Mouse (Mus musculus) CH12.LX (cell line): ENCODE data around the gene Pxdc1. TPM values are rescaled to one million over a fixed set of nuclear protein-coding genes. Genes with fewer than 3 reads are reported as not detected.

ENCODE experiments used
- DNase-seq: peaks from one replicate; pipeline ENCODE4 v3.0.0-alpha.2; 2013; ENCODE audit errors: extremely low read depth
- H3K27ac ChIP-seq: 2 replicates; pipeline ENCODE4 v1.5.1; 2012; ENCODE audit warnings: low read depth, mild to moderate bottlenecking, control low read depth, moderate library complexity; ENCODE audit not compliant: insufficient read depth
- H3K27me3 ChIP-seq: replicated peaks from 2 replicates; pipeline ENCODE3; 2012; ENCODE audit warnings: inconsistent platforms
- H3K36me3 ChIP-seq, 2 experiments: replicated peaks in 1 of 2; 2 replicates each; pipeline versions ENCODE3 to v1.6.1; 2012; ENCODE audit warnings: inconsistent platforms in 1 of 2, low read length in 1 of 2, mild to moderate bottlenecking in 1 of 2, mixed read lengths in 1 of 2, moderate library complexity in 1 of 2; ENCODE audit not compliant: control insufficient read depth in 1 of 2, insufficient read depth in 1 of 2
- H3K4me1 ChIP-seq, 2 experiments: 2 replicates each; pipeline ENCODE4 v1.6.1; 2012; ENCODE audit warnings: inconsistent platforms in 1 of 2, moderate library complexity in 1 of 2; ENCODE audit not compliant: insufficient read depth in 2 of 2, control insufficient read depth in 1 of 2
- H3K4me2 ChIP-seq: 2 replicates; pipeline ENCODE4 v1.6.1; 2012; ENCODE audit warnings: low read depth, mild to moderate bottlenecking, control low read depth; ENCODE audit not compliant: poor library complexity, insufficient read depth, severe bottlenecking
- H3K4me3 ChIP-seq, 3 experiments: fragments of 150-350 bp in 1 of 3; sonication (generic) in 1 of 3; replicated peaks in 1 of 3; 2 replicates each; pipeline versions ENCODE3 to v1.5.1; 2011 to 2012; ENCODE audit warnings: low read depth in 2 of 3, low read length in 2 of 3, mild to moderate bottlenecking in 2 of 3, moderate library complexity in 2 of 3, control low read depth in 1 of 3, improper control_type of control experiment in 1 of 3, inconsistent platforms in 1 of 3, mixed read lengths in 1 of 3; ENCODE audit not compliant: poor library complexity in 1 of 3
- H3K79me2 ChIP-seq: replicated peaks from 2 replicates; pipeline ENCODE4 v1.6.1; 2012; ENCODE audit warnings: mild to moderate bottlenecking, moderate library complexity; ENCODE audit not compliant: control insufficient read depth, poor library complexity, insufficient read depth, severe bottlenecking; ENCODE audit errors: extremely low read depth
- H3K9ac ChIP-seq: 2 replicates; pipeline ENCODE4 v1.6.1; 2012; ENCODE audit warnings: low read depth, mild to moderate bottlenecking, control low read depth, moderate library complexity; ENCODE audit not compliant: insufficient read depth
- H3K9me3 ChIP-seq: replicated peaks from 2 replicates; pipeline ENCODE3; 2012; ENCODE audit warnings: low read length, inconsistent platforms, mixed read lengths
- BHLHE40 ChIP-seq: IDR thresholded peaks from 2 replicates; pipeline ENCODE4 v1.6.1; 2011; ENCODE audit warnings: mild to moderate bottlenecking, low read depth, low read length, improper control_type of control experiment
- CHD1 ChIP-seq: IDR thresholded peaks from 2 replicates; pipeline ENCODE4 v1.6.1; 2012; ENCODE audit warnings: low read depth, low read length, improper control_type of control experiment, inconsistent platforms
- CHD2 ChIP-seq: IDR thresholded peaks from 2 replicates; pipeline ENCODE4 v1.6.1; 2011; ENCODE audit warnings: low read length, improper control_type of control experiment
- CTCF ChIP-seq, 2 experiments: IDR thresholded peaks in 1 of 2; conservative IDR thresholded peaks in 1 of 2; 2 replicates each; pipeline ENCODE4 v1.5.1; 2011 to 2012; ENCODE audit warnings: low read depth in 2 of 2, low read length in 2 of 2, improper control_type of control experiment in 1 of 2, inconsistent platforms in 1 of 2, mild to moderate bottlenecking in 1 of 2, moderate library complexity in 1 of 2
- E2F4 ChIP-seq: IDR thresholded peaks from 2 replicates; pipeline ENCODE4 v1.6.1; 2011; ENCODE audit warnings: low read depth, low read length, improper control_type of control experiment; ENCODE audit not compliant: insufficient replicate concordance
- ELF1 ChIP-seq: IDR thresholded peaks from 2 replicates; pipeline ENCODE4 v1.6.1; 2014; ENCODE audit warnings: low read depth, mild to moderate bottlenecking, inconsistent platforms, low read length, improper control_type of control experiment
- EP300 ChIP-seq: IDR thresholded peaks from 2 replicates; pipeline ENCODE4 v1.6.1; 2011; ENCODE audit warnings: low read length, improper control_type of control experiment
- GABPA ChIP-seq: IDR thresholded peaks from 2 replicates; pipeline ENCODE4 v1.6.1; 2012; ENCODE audit warnings: low read depth, low read length, improper control_type of control experiment, inconsistent platforms; ENCODE audit not compliant: insufficient replicate concordance
- HCFC1 ChIP-seq: IDR thresholded peaks from 2 replicates; pipeline ENCODE4 v1.6.1; 2012; ENCODE audit warnings: low read depth, mild to moderate bottlenecking, inconsistent platforms, low read length, improper control_type of control experiment
- JUN ChIP-seq: IDR thresholded peaks from 2 replicates; pipeline ENCODE4 v1.6.1; 2011; ENCODE audit warnings: low read depth, mild to moderate bottlenecking, low read length, improper control_type of control experiment, moderate library complexity; ENCODE audit not compliant: insufficient read depth
- JUND ChIP-seq: conservative IDR thresholded peaks from 2 replicates; pipeline ENCODE4 v1.6.1; 2011; ENCODE audit warnings: low read depth, low read length, improper control_type of control experiment
- MAX ChIP-seq: IDR thresholded peaks from 2 replicates; pipeline ENCODE4 v1.6.1; 2011; ENCODE audit warnings: low read length, improper control_type of control experiment
- MEF2A ChIP-seq: IDR thresholded peaks from 2 replicates; pipeline ENCODE4 v1.6.1; 2014; ENCODE audit warnings: low read depth, mild to moderate bottlenecking, inconsistent platforms, low read length, improper control_type of control experiment, borderline replicate concordance
- MXI1 ChIP-seq: IDR thresholded peaks from 2 replicates; pipeline ENCODE4 v1.6.1; 2011; ENCODE audit warnings: mild to moderate bottlenecking, low read depth, low read length, improper control_type of control experiment
- MYC ChIP-seq: IDR thresholded peaks from 2 replicates; pipeline ENCODE4 v1.6.1; 2011; ENCODE audit warnings: low read depth, mild to moderate bottlenecking, improper control_type of control experiment, low read length
- NELFE ChIP-seq: IDR thresholded peaks from 2 replicates; pipeline ENCODE4 v1.6.1; 2011; ENCODE audit warnings: low read depth, low read length, improper control_type of control experiment
- PAX5 ChIP-seq: IDR thresholded peaks from 2 replicates; pipeline ENCODE4 v1.6.1; 2012; ENCODE audit warnings: low read length, inconsistent platforms, mixed read lengths
- POLR2AphosphoS2 ChIP-seq: IDR thresholded peaks from 2 replicates; pipeline ENCODE4 v1.6.1; 2011; ENCODE audit warnings: low read depth, low read length, improper control_type of control experiment
- RAD21 ChIP-seq: IDR thresholded peaks from 2 replicates; pipeline ENCODE4 v1.6.1; 2011; ENCODE audit warnings: low read depth, mild to moderate bottlenecking, low read length, improper control_type of control experiment, moderate library complexity
- SIN3A ChIP-seq: IDR thresholded peaks from 2 replicates; pipeline ENCODE4 v1.6.1; 2012; ENCODE audit warnings: low read length, improper control_type of control experiment, inconsistent platforms
- SMC3 ChIP-seq: IDR thresholded peaks from 2 replicates; pipeline ENCODE4 v1.6.1; 2011; ENCODE audit warnings: low read depth, low read length, improper control_type of control experiment
- TBP ChIP-seq: conservative IDR thresholded peaks from 2 replicates; pipeline ENCODE4 v1.6.1; 2011; ENCODE audit warnings: low read depth, low read length, improper control_type of control experiment
- TCF12 ChIP-seq: IDR thresholded peaks from 2 replicates; pipeline ENCODE4 v1.6.1; 2014; ENCODE audit warnings: low read depth, mild to moderate bottlenecking, inconsistent platforms, low read length, improper control_type of control experiment
- USF1 ChIP-seq: IDR thresholded peaks from 2 replicates; pipeline ENCODE4 v1.6.1; 2014; ENCODE audit warnings: low read depth, mild to moderate bottlenecking, inconsistent platforms, low read length, improper control_type of control experiment
- ZC3H11A ChIP-seq: IDR thresholded peaks from 2 replicates; pipeline ENCODE4 v1.6.1; 2012; ENCODE audit warnings: low read depth, mild to moderate bottlenecking, inconsistent platforms, low read length, improper control_type of control experiment
- ZKSCAN1 ChIP-seq: IDR thresholded peaks from 2 replicates; pipeline ENCODE4 v1.6.1; 2012; ENCODE audit warnings: low read depth, inconsistent platforms, low read length, improper control_type of control experiment, borderline replicate concordance
- ZMIZ1 ChIP-seq: IDR thresholded peaks from 2 replicates; pipeline ENCODE4 v1.6.1; 2012; ENCODE audit warnings: low read depth, mild to moderate bottlenecking, inconsistent platforms, low read length, improper control_type of control experiment
- ZNF384 ChIP-seq: IDR thresholded peaks from 2 replicates; pipeline ENCODE4 v1.6.1; 2012; ENCODE audit warnings: low read depth, low read length, improper control_type of control experiment, inconsistent platforms
- dilution Hi-C: fragments of 300-500 bp; cut with MboI; formaldehyde crosslinking; loops from 2 replicates; pipeline ENCODE4 v1.14.3; 2020; ENCODE audit warnings: low sequenced_read_pairs; ENCODE audit not compliant: extremely low pct_unique_long_range_greater_than_20kb, extremely low pct_ligation_motif_present
- in situ Hi-C: fragments of 300-500 bp; cut with MboI; formaldehyde crosslinking; loops from 3 replicates; pipeline ENCODE4 v1.14.3; 2019; ENCODE audit warnings: low sequenced_read_pairs, low pct_ligation_motif_present, low pct_unique_long_range_greater_than_20kb, mixed read lengths
- polyA plus RNA-seq: library from polyadenylated mRNA; unstranded; fragments of >175 nt; gene quantifications from 2 replicates; pipeline ENCODE4 v1.2.1, GENCODE M21; 2012; ENCODE audit warnings: low read depth; ENCODE audit not compliant: insufficient read length
- total RNA-seq, 2 experiments: library from RNA; depleted of rRNA; stranded (reverse); fragments of 300-350 nt in 1 of 2; fragments of >200 nt in 1 of 2; gene quantifications; 2 replicates each; pipeline ENCODE4 v1.2.3; 2012 to 2014

Pxdc1 gene
- total and polyA plus RNA-seq, 3 experiments: not detected

DNA sequence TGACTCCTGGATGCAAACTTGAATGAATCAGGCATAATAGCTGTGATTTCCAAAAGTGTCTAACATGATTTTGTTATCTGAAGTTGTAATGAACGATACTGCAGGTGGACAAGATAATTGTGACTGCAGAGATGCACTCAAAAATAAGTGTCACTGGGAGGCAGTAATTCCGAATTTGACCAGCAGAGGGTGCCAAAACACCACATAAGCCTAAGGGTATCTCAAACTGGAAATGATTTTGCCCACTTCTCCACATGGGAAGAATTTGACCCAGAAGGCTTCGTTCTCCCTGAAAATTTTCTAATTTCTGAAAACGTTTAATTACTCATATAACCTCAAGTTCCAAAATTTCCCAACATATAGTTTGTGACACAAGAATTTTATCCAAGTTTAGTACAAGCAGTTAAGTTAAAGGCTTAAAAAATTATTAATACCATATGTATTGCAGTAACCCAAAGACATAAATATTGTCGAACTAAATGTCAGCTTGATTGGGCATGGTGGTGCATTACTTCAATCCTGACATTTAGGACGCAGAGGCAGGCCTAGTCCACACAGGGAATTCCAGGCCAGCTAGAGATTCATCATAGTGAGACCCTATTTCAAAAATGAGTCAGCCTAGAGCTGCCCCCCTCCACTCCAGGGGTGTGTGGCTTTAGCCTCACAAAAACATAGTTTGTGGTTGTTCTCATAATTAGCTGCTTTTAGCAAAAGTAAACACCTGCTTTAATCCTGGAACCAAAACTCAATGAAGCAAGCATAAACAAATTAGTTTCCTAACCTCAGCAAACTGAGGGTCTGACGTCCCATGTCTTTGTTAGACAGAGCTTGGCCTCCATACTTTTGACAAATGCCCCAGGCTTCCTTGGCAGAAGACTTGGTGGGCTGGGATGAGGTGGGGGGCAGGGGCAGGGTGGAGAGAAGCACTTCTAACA is 10.1 kb downstream of the Pxdc1 start:
- H3K4me1 ChIP-seq: peaks cover 0 to 19% of the 10 kb centered on the region in 2 experiments; a peak in 2 of 4 replicates
- in situ Hi-C loops: no loop called here
- H3K9ac ChIP-seq: no peak overlapping the region
- no peaks in the 10 kb centered on the region for H3K36me3 ChIP-seq
- TF ChIP-seq E2F4 (no peak), CHD1 (no peak), HCFC1 (no peak), ZKSCAN1 (no peak), ELF1 (no peak), TBP (no peak), SIN3A (no peak), ZMIZ1 (no peak), MXI1 (no peak), JUN (no peak), MAX (0 out of 2 replicates have a peak, but pooled peaks have one; percentile 15), MEF2A (no peak), CHD2 (no peak), CTCF (conservative IDR thresholded peaks at IDR 0.05 in 1 of 2, IDR thresholded peaks at IDR 0.05 in 1 of 2; ENCODE audit: low read depth in 2 of 2, low read length in 2 of 2) (peak; percentile 97 to 99), GABPA (no peak), EP300 (peak; percentile 36; the same call in 1 of the 2 replicates), USF1 (no peak), SMC3 (peak; percentile 98), ZNF384 (peak; percentile 86), NELFE (no peak), POLR2AphosphoS2 (no peak), MYC (peak; percentile 62; the same call in 1 of the 2 replicates), BHLHE40 (no peak; the same call in 1 of the 2 replicates), PAX5 (no peak), ZC3H11A (peak; percentile 95), RAD21 (peak; percentile 99), JUND (no peak), TCF12 (no peak)
- peak; percentile 75 for DNase-seq
- H3K79me2 ChIP-seq: no peaks in the 10 kb centered on the region
- dilution Hi-C loops: no loop called here
- H3K27me3 ChIP-seq: no peaks in the 10 kb centered on the region
- H3K4me2 ChIP-seq: no peak overlapping the region
- H3K9me3 ChIP-seq: no peaks in the 10 kb centered on the region
- no peak overlapping the region for H3K4me3 ChIP-seq
- no peak overlapping the region for H3K27ac ChIP-seq
